Mouse (Mus musculus) lung, adult 18-20 months (tissue): ENCODE measurements at regions not wholly inside any gene's neighbourhood (a gene's known extent, or its start where the extent isn't known, plus 50 kb on each side); places are given as distances from the start of the nearest gene placed in this dataset.

Experiments used
- DNase-seq, 2 experiments: peaks; one replicate each; pipeline ENCODE4 v3.0.0; 2022; ENCODE audit warnings: mixed read lengths in 2 of 2

GRCm38 (mm10) chr12:71370091-71370490 is 60.4 kb downstream of the Dact1 start:
- DNase-seq: no peak

DNA sequence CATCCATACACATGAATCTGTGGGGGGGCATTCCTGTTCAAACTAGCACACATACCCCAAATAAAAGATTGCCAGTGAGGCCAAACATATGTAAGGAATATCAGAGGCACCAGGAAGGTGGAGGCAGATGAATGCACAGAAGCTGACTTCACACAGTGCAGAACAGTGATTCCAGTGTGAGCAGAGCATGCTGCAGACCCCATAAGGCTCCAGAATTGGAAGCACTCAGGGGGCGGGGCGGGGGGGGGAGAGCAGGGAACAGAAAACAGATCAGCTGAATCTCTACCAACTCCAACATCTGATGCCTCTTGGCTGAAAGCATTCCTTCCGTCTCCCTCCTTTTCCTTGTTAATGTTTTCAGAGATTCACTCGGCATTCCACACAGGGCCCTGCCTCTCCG is 62.3 kb downstream of the Dact1 start:
- no peak for DNase-seq

DNA sequence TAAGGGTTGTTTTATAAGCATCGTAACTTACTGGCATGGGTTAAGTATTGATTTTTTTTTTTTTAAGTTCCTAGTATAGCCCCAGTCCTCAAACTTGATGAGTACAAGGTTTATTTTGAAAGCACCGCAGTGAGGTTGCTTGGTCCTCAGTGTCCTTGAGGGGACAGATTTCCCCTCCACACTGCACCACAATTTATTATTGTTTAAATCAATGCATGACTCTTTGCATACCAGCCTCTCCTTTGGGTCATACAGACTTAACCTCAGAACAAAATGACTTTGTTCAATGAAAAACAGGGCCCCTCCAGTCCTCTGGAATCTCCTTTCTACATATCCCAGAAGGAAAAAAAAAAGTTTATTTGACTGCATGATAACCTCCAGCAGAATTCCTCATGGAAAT is 63.9 kb downstream of the Dact1 start:
- no peak for DNase-seq

GRCm38 (mm10) chr12:71376446-71376845 is 66.8 kb downstream of the Dact1 start:
- DNase-seq: no peak

DNA sequence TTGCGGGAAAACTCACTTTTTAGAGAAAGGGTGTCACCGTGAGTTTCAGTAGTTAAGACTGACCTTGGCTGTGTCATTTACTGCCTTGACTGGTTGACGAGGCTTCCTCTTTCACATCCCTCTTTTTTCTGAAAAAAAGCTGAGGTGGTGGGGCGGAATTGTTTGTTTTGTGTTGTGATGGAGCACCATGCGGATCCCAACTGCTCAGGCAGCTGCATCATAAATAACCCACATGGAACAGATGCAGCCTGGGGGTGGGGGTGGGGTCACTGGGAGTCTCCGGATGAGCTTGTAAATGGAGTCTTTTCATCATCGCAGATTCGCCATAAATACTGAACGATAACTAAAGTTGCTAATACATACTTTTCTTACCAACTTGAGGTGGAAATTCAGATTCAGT is 67.3 kb downstream of the Dact1 start:
- no peak for DNase-seq

- DNase-seq: no peak
Observed at GRCm38 (mm10) chr12:71379626-71380423, 70.1 kb downstream of the Dact1 start.

DNA sequence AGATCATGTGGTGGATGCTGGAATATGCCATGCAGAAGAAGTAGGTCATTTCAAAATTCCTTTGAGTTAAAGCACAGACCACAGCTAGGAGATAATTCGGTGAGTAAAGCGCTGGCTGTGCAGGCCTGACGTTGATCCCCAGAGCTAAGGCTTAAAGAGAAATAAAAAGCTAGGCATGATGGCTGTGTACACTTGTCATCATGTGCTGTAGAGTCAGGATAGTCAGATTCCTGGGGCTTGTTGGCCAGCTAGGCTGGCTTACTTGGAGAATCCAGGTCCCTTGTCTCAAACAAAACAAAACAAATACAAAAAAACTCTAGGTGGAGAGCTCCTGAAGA is 70.7 kb downstream of the Dact1 start:
- no peak for DNase-seq

DNA sequence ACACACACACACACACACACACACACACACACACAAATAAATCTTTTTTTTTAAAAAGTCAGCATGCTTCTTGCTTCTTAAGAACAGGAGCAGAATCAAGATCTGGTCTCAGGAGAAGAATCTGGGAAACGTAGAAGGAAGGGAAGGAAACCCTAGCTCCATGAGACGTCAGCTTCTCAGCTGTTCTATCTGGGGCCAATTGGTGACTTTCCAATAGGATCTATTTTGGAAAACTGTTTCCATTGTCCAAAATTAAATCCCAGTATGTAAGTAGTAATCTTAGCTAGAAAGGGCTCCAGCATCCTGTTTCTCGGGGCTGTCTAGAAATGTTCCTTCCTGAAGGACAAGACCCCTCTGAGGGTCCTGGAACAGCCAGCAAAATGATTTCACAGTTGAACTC is 76.6 kb downstream of the Dact1 start:
- DNase-seq: no peak

- DNase-seq: no peak
Observed at GRCm38 (mm10) chr12:71391481-71391880, 81.8 kb downstream of the Dact1 start.

DNA sequence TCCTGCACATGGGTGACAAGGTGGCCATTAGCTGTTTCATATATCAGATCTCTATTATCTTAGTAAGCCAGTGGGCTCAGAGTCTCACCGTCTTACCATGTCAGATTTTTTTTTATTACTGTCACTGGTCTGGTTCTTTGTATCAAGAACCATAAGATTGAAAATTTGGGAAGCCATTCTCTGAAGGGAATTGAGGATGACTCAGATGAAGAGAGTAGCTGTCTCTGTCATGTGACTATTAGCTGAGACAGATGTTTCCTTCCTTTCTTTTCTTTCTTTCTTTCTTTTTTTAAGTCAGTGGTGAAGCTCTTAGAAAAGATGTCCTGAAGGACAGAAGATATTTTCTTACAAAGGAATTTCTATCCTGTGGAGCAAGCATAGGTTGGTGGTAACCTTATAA is 84.1 kb downstream of the Dact1 start:
- DNase-seq: no peak

GRCm38 (mm10) chr12:71397456-71397855 is 87.8 kb downstream of the Dact1 start:
- no peak for DNase-seq

DNA sequence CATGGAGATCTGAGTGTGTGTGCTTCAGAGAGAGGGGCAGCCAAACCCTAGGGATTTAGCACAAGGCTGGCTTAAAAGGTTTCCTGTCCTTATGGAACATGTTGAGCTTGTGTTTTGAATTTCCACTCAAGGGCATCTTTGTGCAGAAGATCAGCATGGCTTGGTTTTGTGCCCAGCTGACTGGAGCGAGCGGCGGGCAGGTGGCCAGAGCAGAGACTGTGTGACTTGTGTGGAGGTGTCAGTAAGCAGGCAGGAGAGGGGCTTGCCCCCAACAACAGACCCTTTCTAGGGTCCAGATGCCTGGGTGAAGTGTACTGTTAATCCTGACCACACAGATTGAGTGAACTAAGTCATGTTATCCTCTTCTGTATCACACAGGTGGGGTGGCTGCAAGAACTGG is 89.0 kb downstream of the Dact1 start:
- no peak for DNase-seq

DNA sequence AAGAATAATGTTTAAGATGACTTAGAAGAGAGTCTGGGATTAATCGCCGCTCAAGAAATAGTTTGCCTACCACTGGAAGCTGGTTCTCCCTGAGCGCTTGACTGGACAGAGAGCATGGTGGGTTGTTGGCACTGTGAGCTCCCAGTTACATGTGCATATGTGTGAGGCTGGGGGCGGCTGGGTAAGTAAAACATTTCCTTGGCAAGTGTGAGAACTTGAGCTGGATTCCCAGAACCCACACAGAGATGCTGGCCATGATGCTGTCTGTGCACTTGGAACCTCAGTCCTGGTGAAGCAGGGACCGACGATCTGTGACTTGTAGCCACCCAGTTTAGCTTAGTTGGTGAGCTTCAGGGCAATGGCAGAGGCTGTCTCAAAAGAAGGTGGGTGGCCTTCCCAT is 90.5 kb downstream of the Dact1 start:
- no peak for DNase-seq

DNA sequence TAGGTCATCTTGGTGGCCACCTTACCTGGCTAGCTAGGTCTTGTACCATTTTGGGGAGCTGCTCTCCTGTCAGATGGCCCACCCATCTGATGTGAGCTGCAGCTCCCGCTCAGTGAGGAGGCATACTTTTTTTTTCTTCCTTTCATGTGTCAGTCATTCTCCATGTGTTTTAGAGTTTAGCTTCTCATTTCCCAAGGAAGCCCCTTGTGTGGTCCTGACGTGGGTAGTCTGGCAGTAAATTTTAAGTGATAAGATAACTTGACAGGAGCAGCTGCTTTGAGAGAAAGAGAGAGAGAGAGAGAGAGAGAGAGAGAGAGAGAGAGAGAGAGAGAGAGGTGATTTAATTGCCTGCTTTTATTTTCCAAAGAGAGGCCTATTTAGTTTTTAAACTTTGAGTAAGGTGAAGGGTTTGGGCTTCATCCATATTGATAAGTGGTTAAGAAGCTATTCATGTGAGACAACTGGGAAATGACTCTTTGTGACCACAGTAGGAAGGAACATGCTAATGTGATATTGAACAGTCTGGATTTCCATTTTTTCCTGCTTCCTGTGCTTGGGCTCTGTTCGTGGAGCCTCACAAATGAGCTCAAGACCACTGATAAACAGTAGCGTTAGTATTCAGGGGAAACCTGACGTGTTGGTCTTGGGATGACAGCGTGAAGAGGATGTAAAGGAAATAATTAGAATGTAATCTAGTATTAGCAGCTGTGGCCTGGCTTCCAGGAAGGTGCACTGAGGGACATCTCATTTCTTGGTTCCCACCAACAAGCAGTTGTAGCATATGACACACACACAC is 92.1 kb downstream of the Dact1 start:
- no peak for DNase-seq

GRCm38 (mm10) chr12:71407294-71407693 is 97.6 kb downstream of the Dact1 start:
- no peak for DNase-seq

DNA sequence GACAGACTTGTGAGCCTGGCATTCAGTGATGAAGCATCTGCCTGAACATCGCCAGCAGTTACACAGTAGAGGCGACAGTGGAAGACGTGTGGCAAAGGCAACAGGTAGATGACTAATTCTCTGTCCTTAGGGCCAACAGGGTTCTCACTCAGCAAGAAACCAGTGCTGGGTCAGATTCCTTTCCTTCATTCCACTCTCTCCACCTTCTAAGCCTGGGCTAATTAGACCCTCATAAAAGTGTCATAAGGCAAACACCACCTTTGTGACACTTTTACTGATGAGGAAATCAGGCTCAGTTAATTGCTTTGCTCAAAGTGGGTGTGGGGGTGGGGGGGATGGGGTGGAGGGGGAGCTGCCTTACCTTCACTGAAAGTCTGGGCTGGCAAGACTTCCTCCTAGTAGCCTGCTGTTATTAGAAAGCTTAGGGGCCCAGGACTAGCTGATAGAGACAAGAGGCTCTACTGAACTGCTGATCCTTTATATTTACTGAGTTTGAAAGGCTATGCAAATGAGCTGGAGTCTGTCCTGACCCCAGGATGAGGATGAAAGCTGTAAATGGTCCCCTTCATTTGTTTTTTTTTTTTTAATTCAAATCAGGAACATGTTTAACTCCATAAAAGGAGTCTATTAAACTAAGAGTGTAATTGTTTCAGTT is 98.8 kb downstream of the Dact1 start:
- DNase-seq: no peak

GRCm38 (mm10) chr12:71412331-71412730 is 102.6 kb downstream of the Dact1 start:
- DNase-seq: no peak

DNA sequence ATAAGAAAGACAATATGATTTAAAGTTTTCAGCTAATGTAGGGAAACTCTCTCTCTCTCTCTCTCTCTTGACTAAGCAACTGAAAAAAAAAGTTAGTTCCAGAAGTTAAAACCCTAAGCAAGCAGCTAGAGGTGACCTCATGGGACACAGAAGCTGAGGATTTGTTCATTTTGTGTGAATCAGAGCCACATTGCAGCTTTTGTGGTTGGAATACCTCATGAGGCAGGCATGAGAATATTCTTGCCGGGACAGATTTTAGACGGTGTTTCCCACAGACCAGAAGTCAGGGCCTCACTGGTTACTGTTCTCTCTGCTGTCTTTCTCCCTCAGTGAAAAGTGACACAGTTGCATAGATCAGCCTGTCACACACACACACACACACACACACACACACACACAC is 107.3 kb downstream of the Dact1 start:
- DNase-seq: no peak

DNA sequence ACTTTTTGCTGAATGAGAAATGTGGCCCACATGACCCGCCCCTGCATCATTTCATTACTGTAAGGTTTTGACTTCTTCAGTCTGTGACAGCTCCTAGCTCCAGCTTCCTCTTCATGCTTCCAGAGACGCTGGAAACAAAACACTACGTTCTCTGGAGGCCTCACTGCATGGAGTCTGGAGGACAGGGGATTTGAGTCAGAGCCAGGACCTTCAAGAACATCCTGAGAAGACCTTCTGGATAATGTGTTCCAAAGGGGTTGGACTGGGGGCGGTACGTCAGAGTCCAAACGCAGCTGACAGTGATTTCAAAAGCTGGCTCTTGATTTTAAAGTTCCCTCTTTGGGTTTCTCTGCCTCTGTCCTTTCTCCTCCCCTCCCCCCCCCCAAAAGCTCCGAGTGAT is 108.5 kb downstream of the Dact1 start:
- no peak for DNase-seq

DNA sequence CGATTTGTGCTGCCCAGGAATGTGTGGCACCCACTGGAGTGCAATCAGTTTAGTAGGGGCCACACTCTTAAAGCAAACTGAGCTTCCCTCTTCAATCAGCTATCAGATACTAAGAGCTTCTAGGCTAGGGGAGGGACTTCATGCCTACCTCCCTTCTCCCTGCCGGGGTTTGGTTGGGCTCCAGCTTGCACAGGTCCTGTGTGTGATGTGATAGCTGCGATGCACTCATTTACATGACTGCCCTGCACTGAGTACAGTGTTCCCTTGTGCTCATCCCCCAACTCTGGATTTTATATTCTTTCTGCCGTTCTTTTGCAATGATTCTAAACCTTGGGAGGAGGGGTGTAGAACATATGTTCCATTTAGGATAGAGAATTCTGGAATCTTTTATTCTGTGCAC is 109.5 kb downstream of the Dact1 start:
- DNase-seq: no peak

GRCm38 (mm10) chr12:71426023-71426719 is 116.5 kb downstream of the Dact1 start:
- DNase-seq: no peak

- no peak for DNase-seq
Observed at GRCm38 (mm10) chr12:71427974-71428373, 118.3 kb downstream of the Dact1 start.

- DNase-seq: no peak
Observed at GRCm38 (mm10) chr12:71429561-71430200, 120.0 kb downstream of the Dact1 start.
